In the genomic region with DNA sequence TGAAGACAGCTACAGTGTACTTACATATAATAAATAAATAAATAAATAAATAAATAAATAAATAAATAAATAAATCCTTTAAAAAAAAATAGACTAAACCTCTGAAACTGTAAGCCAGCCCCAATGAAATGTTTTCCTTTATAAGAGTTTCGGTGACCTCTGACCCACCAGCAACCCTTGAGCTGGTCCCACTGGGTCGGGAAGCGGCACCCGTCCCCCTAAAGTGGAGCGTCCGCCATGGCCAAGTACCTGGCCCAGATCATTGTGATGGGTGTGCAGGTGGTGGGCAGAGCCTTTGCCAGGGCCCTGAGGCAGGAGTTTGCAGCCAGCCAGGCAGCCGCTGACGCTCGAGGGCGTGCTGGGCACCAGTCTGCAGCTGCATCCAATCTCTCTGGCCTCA, we compare ENCODE assay signal across 8 mouse cellular contexts. TPM values are rescaled to one million over a fixed set of nuclear protein-coding genes. Genes with fewer than 3 reads are reported as not detected.
DNase-seq lines count a peak whose midpoint lies in the region; ATAC-seq and TF ChIP-seq lines count a peak whose summit lies in the region.
"Not testable (repeated sequence)": the region's sequence is repeated elsewhere in the genome, so short reads cannot be mapped to it uniquely, and the experiment has no call there.

TSS of gene Gm9803 (plus strand) at position 154 of the 400 bp plus-strand sequence.

- H3K4me2 ChIP-seq in forebrain, embryonic 14.5 days (ENCODE audit: low read length); heart, embryonic 14.5 days (ENCODE audit: low read length); intestine, postnatal 0 days (replicated peaks; ENCODE audit: low read depth); midbrain, embryonic 15.5 days; stomach, embryonic 16.5 days (ENCODE audit: low read depth, low read length): not testable (repeated sequence)

- TF ChIP-seq POLR2A in cerebellum, adult 2 months (IDR thresholded peaks at IDR 0.05; ENCODE audit: borderline replicate concordance, insufficient read depth, low read length); lung, adult 2 months (IDR thresholded peaks at IDR 0.05; ENCODE audit: borderline replicate concordance, extremely low read depth, low read depth, low read length): not testable (repeated sequence)

- in situ Hi-C loops in ES-E14 (cut with MboI; ENCODE audit: low sequenced_read_pairs in 2 of 2, unreplicated experiment in 2 of 2), result not testable (repeated sequence)

- not testable (repeated sequence) for H3K9ac ChIP-seq in ES-E14 (ENCODE audit: insufficient read depth, low read depth, low read length, poor library complexity, severe bottlenecking); forebrain, embryonic 14.5 days (ENCODE audit: low read length); heart, embryonic 14.5 days (ENCODE audit: low read length); intestine, postnatal 0 days (ENCODE audit: low read depth, low read length); midbrain, embryonic 15.5 days; stomach, embryonic 16.5 days (ENCODE audit: low read length)

- WGBS in cerebellum, adult 2 months, result 89% methylated on average over 10 of the region's 10 CpGs
- WGBS in forebrain, embryonic 14.5 days, result 93% methylated on average over 10 of the region's 10 CpGs
- 97% methylated on average over 10 of the region's 10 CpGs for WGBS in heart, embryonic 14.5 days
- WGBS in intestine, postnatal 0 days, result 86% methylated on average over 10 of the region's 10 CpGs
- 97% methylated on average over 10 of the region's 10 CpGs for WGBS in lung, adult 2 months
- 95% methylated on average over 10 of the region's 10 CpGs for WGBS in midbrain, embryonic 15.5 days
- 98% methylated on average over 10 of the region's 10 CpGs for WGBS in stomach, embryonic 16.5 days

- not testable (repeated sequence) for H3K4me3 ChIP-seq in ES-E14 (ENCODE audit: insufficient read depth in 1 of 2, low read depth in 1 of 2, low read length in 2 of 2, poor library complexity in 1 of 2, severe bottlenecking in 1 of 2); cerebellum, adult 2 months (replicated peaks; ENCODE audit: insufficient read depth, low read depth, low read length); forebrain, embryonic 14.5 days (ENCODE audit: low read depth, low read length); heart, embryonic 14.5 days (ENCODE audit: control insufficient read depth in 1 of 2, insufficient read depth in 1 of 2, low read depth in 1 of 2, low read length in 2 of 2); intestine, postnatal 0 days (ENCODE audit: low read depth, low read length); lung, adult 2 months (replicated peaks; ENCODE audit: extremely low read depth, low read depth, low read length); midbrain, embryonic 15.5 days; stomach, embryonic 16.5 days (replicated peaks; ENCODE audit: low read length)

- DNase-seq in ES-E14 (ENCODE audit: low read depth, low spot score); cerebellum, adult 2 months; forebrain, embryonic 14.5 days (ENCODE audit: low spot score); lung, adult 2 months: not testable (repeated sequence)

- H3K36me3 ChIP-seq in ES-E14 (ENCODE audit: control insufficient read depth, insufficient read depth, low read length, poor library complexity, severe bottlenecking), result peaks cover 11% of the 10 kb centered on the region; the same call in 1 of the 2 replicates
- peaks cover 28% of the 10 kb centered on the region for H3K36me3 ChIP-seq in forebrain, embryonic 14.5 days (ENCODE audit: control insufficient read depth, insufficient read depth, low read length)
- H3K36me3 ChIP-seq in heart, embryonic 14.5 days (ENCODE audit: control insufficient read depth, insufficient read depth, low read length), result peaks cover 43% of the 10 kb centered on the region
- H3K36me3 ChIP-seq in intestine, postnatal 0 days (ENCODE audit: control insufficient read depth, insufficient read depth), result peaks cover 25% of the 10 kb centered on the region; the same call in 1 of the 2 replicates
- not testable (repeated sequence) for H3K36me3 ChIP-seq in midbrain, embryonic 15.5 days (replicated peaks); stomach, embryonic 16.5 days (ENCODE audit: control insufficient read depth, insufficient read depth, low read length)

- not testable (repeated sequence) for TF ChIP-seq CTCF in cerebellum, adult 2 months (IDR thresholded peaks at IDR 0.05; ENCODE audit: borderline replicate concordance, insufficient read depth, low read depth, low read length); intestine, postnatal 0 days (IDR thresholded peaks at IDR 0.05; ENCODE audit: low read depth); lung, adult 2 months (IDR thresholded peaks at IDR 0.05; ENCODE audit: insufficient read depth, low read length)

- not testable (repeated sequence) for H3K27me3 ChIP-seq in cerebellum, adult 2 months (ENCODE audit: control insufficient read depth, insufficient read depth, low read length); forebrain, embryonic 14.5 days (replicated peaks; ENCODE audit: control insufficient read depth, insufficient read depth, low read length); heart, embryonic 14.5 days (ENCODE audit: control insufficient read depth, insufficient read depth, low read length); intestine, postnatal 0 days (replicated peaks; ENCODE audit: control insufficient read depth, insufficient read depth, low read length); midbrain, embryonic 15.5 days (replicated peaks); stomach, embryonic 16.5 days (ENCODE audit: control insufficient read depth, insufficient read depth, low read length)

- H3K4me1 ChIP-seq in ES-E14 (ENCODE audit: control insufficient read depth in 2 of 2, insufficient read depth in 2 of 2, low read length in 2 of 2, poor library complexity in 1 of 2), result peaks cover 6 to 18% of the 10 kb centered on the region in 2 experiments; a peak in 3 of 4 replicates
- H3K4me1 ChIP-seq in cerebellum, adult 2 months (ENCODE audit: control insufficient read depth, insufficient read depth, low read length); forebrain, embryonic 14.5 days (ENCODE audit: control insufficient read depth, insufficient read depth, low read length); heart, embryonic 14.5 days (ENCODE audit: control insufficient read depth in 2 of 2, insufficient read depth in 2 of 2, low read length in 2 of 2); intestine, postnatal 0 days (replicated peaks; ENCODE audit: control insufficient read depth, insufficient read depth, low read length); lung, adult 2 months (ENCODE audit: control insufficient read depth, insufficient read depth, low read length); stomach, embryonic 16.5 days (ENCODE audit: control insufficient read depth, insufficient read depth, low read length): not testable (repeated sequence)
- H3K4me1 ChIP-seq in midbrain, embryonic 15.5 days, result peaks cover 22% of the 10 kb centered on the region

- H3K9me3 ChIP-seq in ES-E14 (ENCODE audit: control insufficient read depth, insufficient read depth, low read depth, low read length); forebrain, embryonic 14.5 days (replicated peaks; ENCODE audit: control insufficient read depth, low read length); heart, embryonic 14.5 days (ENCODE audit: control insufficient read depth, low read length); intestine, postnatal 0 days (ENCODE audit: control insufficient read depth); midbrain, embryonic 15.5 days; stomach, embryonic 16.5 days (replicated peaks; ENCODE audit: control insufficient read depth, low read length): not testable (repeated sequence)

- not testable (repeated sequence) for ATAC-seq in forebrain, embryonic 14.5 days; heart, embryonic 14.5 days (ENCODE audit: insufficient number of reproducible peaks, insufficient read depth, low FRiP score, low read depth); intestine, postnatal 0 days; midbrain, embryonic 15.5 days (replicated peaks); stomach, embryonic 16.5 days (ENCODE audit: insufficient read depth, low FRiP score)

- H3K27ac ChIP-seq in ES-E14 (ENCODE audit: insufficient read depth, low read depth, low read length, poor library complexity, severe bottlenecking); cerebellum, adult 2 months (ENCODE audit: insufficient read depth, low read length); forebrain, embryonic 14.5 days (ENCODE audit: low read depth, low read length); heart, embryonic 14.5 days (replicated peaks in 1 of 2; ENCODE audit: control insufficient read depth in 1 of 2, insufficient read depth in 1 of 2, low read depth in 2 of 2, low read length in 2 of 2); intestine, postnatal 0 days (ENCODE audit: low read depth, low read length); midbrain, embryonic 15.5 days; stomach, embryonic 16.5 days (ENCODE audit: low read length): not testable (repeated sequence)

RNA-seq across cellular contexts. Expression of gene Gm9803, which starts in this region (rescaled TPM):
- total RNA-seq in ES-E14 (2012; rRNA removed), result 13.3 and 20.6 TPM in 2 replicates
- 13.4 and 15.7 TPM in 2 replicates for polyA plus RNA-seq in cerebellum, adult 2 months (2012; rRNA removed)
- polyA plus RNA-seq in forebrain, embryonic 14.5 days (2014; fragmentation: Nextera tagmentation; extraction: Ambion mirVana), result 13.7 and 22.1 TPM in 2 replicates
- 16.6 and 19.3 TPM in 2 replicates for polyA plus RNA-seq in heart, embryonic 14.5 days (2014; fragmentation: Nextera tagmentation; extraction: Ambion mirVana)
- polyA plus RNA-seq in intestine, postnatal 0 days (2015; fragmentation: Nextera tagmentation; extraction: Ambion mirVana), result 13.2 and 14.8 TPM in 2 replicates
- 44.3 and 73.8 TPM in 2 replicates for polyA plus RNA-seq in lung, adult 2 months (2012; rRNA removed)
- 20.2 and 22.7 TPM in 2 replicates for polyA plus RNA-seq in midbrain, embryonic 15.5 days (2015; fragmentation: Nextera tagmentation; extraction: Ambion mirVana)
- 10.0 and 25.9 TPM in 2 replicates for polyA plus RNA-seq in stomach, embryonic 16.5 days (2015; fragmentation: Nextera tagmentation; extraction: Ambion mirVana)
